Mouse (Mus musculus) intestine, postnatal 0 days (tissue): ENCODE data around the gene Cd93. TPM values are rescaled to one million over a fixed set of nuclear protein-coding genes. Genes with fewer than 3 reads are reported as not detected.

ENCODE experiments used
- ATAC-seq: fragments of 200-750 bp; cut with Nextera tagmentation; 2 replicates; pipeline ENCODE4 v1.8.0; 2017; ENCODE audit warnings: mild to moderate bottlenecking, moderate TSS enrichment, moderate library complexity
- H3K27ac ChIP-seq: fragments of 300-500 bp; sonication (generic); 2 replicates; pipeline ENCODE4 v1.5.1; 2014; ENCODE audit warnings: mild to moderate bottlenecking, low read depth, low read length, moderate library complexity
- H3K27me3 ChIP-seq: fragments of 300-500 bp; sonication (generic); replicated peaks from 2 replicates; pipeline ENCODE4 v1.6.1; 2014; ENCODE audit warnings: low read length, mixed read lengths; ENCODE audit not compliant: control insufficient read depth, insufficient read depth
- H3K36me3 ChIP-seq: fragments of 300-500 bp; sonication (generic); 2 replicates; pipeline ENCODE4 v1.6.1; 2014; ENCODE audit warnings: mild to moderate bottlenecking, moderate library complexity; ENCODE audit not compliant: control insufficient read depth, insufficient read depth
- H3K4me1 ChIP-seq: fragments of 300-500 bp; sonication (generic); replicated peaks from 2 replicates; pipeline ENCODE4 v1.6.1; 2014; ENCODE audit warnings: antibody characterized with exemption, low read length, mixed read lengths; ENCODE audit not compliant: control insufficient read depth, insufficient read depth
- H3K4me2 ChIP-seq: fragments of 300-500 bp; sonication (generic); replicated peaks from 2 replicates; pipeline ENCODE4 v1.6.1; 2014; ENCODE audit warnings: low read depth, mild to moderate bottlenecking, moderate library complexity
- H3K4me3 ChIP-seq: fragments of 300-500 bp; sonication (generic); 2 replicates; pipeline ENCODE4 v1.5.1; 2014; ENCODE audit warnings: low read depth, low read length
- H3K9ac ChIP-seq: fragments of 300-500 bp; sonication (generic); 2 replicates; pipeline ENCODE4 v1.6.1; 2014; ENCODE audit warnings: mild to moderate bottlenecking, low read depth, low read length
- H3K9me3 ChIP-seq: fragments of 300-500 bp; sonication (generic); 2 replicates; pipeline ENCODE4 v1.6.1; 2016; ENCODE audit warnings: mixed run types; ENCODE audit not compliant: control insufficient read depth
- CTCF ChIP-seq: sonication (generic); IDR thresholded peaks from 2 replicates; pipeline ENCODE4 v1.5.1; 2016; ENCODE audit warnings: low read depth, mild to moderate bottlenecking, control low read depth, antibody characterized with exemption, moderate library complexity
- WGBS: fragments of 180-500 bp; shearing (Covaris S2); extraction: QIAGEN DNeasy Blood & Tissue Kit; methylation state at CpG from one replicate; pipeline ENCODE4 v1.1.7; 2014; 5-methylcytosine and 5-hydroxymethylcytosine counted together
- polyA plus RNA-seq: library from polyadenylated mRNA; unstranded; fragments of >200 nt; fragmentation: Nextera tagmentation; extraction: Ambion mirVana; gene quantifications from 2 replicates; pipeline ENCODE4 v1.2.1, GENCODE M21; 2015

Gene Cd93
- polyA plus RNA-seq, 1 experiment from 2014 or later, result 4.8 TPM

DNA sequence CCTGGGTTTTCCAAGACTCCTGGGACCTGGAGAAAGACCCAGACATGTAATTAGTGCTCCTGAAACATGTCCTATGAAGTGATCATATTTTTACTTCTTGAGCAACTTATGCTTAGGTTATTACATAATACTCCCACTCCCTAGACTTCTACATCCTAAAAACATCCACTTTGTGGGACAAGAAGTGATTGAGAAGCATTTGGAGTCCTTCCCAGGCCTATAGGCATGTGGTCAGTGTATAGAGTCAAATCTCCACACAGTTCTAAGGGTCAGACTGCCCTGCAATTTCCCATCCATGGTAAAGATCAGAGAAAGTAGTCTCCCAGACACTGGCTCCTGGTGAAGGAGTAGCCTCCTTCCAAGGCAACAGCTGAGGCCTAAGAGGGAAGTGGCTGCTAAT is 12.0 kb upstream of the Cd93 start:
- no peak for TF ChIP-seq CTCF
- Histone ChIP-seq H3K27ac (no peak overlapping the region), H3K9ac (no peak overlapping the region), H3K4me1 (no peaks in the 10 kb centered on the region), H3K9me3 (no peaks in the 10 kb centered on the region), H3K36me3 (no peaks in the 10 kb centered on the region), H3K4me2 (no peak overlapping the region), H3K27me3 (no peaks in the 10 kb centered on the region), H3K4me3 (no peak overlapping the region)
- ATAC-seq, result no peak

GRCm38 (mm10) chr2:148454014-148454542 is 10.7 kb upstream of the Cd93 start:
- ATAC-seq, result no peak
- no peaks in the 10 kb centered on the region for H3K27me3 ChIP-seq
- no peak overlapping the region for H3K9ac ChIP-seq
- H3K4me3 ChIP-seq, result no peak overlapping the region
- no peaks in the 10 kb centered on the region for H3K9me3 ChIP-seq
- H3K4me1 ChIP-seq, result no peaks in the 10 kb centered on the region
- 83% methylated on average over 4 of the region's 4 CpGs for WGBS
- no peak for TF ChIP-seq CTCF
- no peak overlapping the region for H3K27ac ChIP-seq
- no peaks in the 10 kb centered on the region for H3K36me3 ChIP-seq
- H3K4me2 ChIP-seq, result no peak overlapping the region

DNA sequence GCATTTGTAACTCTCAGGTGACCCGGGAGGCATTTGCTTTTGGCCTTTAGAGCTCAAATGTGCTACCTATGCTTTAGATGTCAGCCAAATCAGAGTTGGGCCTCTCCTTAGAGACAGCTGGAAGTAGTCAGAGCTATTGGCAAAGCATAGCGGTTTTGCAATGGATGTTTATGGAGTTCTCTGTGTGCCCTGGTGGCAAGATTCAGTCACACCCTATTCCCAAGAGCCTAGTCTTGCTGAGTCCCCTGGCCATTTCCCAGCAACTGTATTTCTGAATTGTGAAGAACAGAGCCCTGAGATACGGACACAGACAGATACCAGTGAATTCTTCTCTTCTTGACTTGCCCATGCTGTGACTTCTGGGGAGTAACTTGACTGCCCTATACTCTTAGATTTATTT is 9.7 kb upstream of the Cd93 start:
- TF ChIP-seq CTCF, result no peak
- Histone ChIP-seq H3K9ac (no peak overlapping the region), H3K4me2 (no peak overlapping the region), H3K9me3 (no peaks in the 10 kb centered on the region), H3K27ac (no peak overlapping the region), H3K27me3 (no peaks in the 10 kb centered on the region), H3K36me3 (no peaks in the 10 kb centered on the region), H3K4me3 (no peak overlapping the region), H3K4me1 (no peaks in the 10 kb centered on the region)
- WGBS, result 92% methylated on average over 3 of the region's 3 CpGs
- ATAC-seq, result no peak

DNA sequence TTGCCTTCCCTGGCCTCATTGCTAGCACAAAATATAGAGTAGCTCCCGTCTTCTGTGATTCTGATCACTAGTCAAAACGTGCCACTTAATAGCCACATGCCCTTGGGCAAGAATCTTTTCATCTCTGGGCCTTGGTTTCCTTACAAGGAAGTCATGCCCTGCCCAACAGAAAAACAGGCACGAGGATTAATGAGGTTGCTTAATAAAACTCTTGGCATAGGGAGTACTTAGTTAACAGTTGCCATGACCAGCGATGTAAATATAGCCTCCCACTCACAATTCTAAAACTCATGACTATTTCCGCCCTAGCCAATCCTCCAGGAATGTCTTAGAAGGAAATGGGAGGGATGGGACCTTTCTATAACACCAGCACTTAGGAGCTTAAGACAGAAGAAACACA is 8.1 kb upstream of the Cd93 start:
- Histone ChIP-seq H3K9me3 (no peaks in the 10 kb centered on the region), H3K9ac (no peak overlapping the region), H3K4me2 (no peak overlapping the region), H3K36me3 (no peaks in the 10 kb centered on the region), H3K4me1 (no peaks in the 10 kb centered on the region), H3K27ac (no peak overlapping the region), H3K27me3 (no peaks in the 10 kb centered on the region), H3K4me3 (no peak overlapping the region)
- no peak for TF ChIP-seq CTCF
- 66% methylated on average over 5 of the region's 5 CpGs for WGBS
- no peak for ATAC-seq

- no peak for ATAC-seq
These were observed 7.3 kb upstream of the Cd93 start for GRCm38 (mm10) chr2:148450616-148451015.

DNA sequence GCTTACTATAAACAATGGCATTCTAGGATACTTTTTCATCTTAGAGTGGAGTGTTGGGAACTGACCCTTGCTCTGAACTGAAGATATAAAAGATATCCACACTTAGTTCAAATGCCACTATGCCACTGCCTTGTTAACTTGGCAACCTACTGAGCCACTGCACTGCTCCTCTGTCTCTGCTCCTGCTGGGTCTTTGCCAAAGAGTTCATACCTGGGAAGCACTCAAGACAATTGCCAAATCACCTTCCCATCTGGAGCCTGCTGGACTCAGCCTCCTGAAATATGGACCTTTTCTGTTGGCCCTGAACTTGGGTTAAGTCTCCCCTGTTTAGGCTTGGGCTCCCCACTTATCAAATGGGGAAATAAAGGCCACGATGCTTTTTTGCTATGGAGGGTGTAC is 6.3 kb upstream of the Cd93 start:
- Histone ChIP-seq H3K36me3 (no peaks in the 10 kb centered on the region), H3K27ac (no peak overlapping the region), H3K4me1 (no peaks in the 10 kb centered on the region), H3K9ac (no peak overlapping the region), H3K4me2 (no peak overlapping the region), H3K9me3 (no peaks in the 10 kb centered on the region), H3K4me3 (no peak overlapping the region), H3K27me3 (no peaks in the 10 kb centered on the region)
- TF ChIP-seq CTCF, result no peak
- WGBS, result 83% methylated on average over 1 of the region's 1 CpGs
- ATAC-seq, result no peak

More at GRCm38 (mm10) chr2:148450616-148451015, 7.3 kb upstream of the Cd93 start:
- Histone ChIP-seq H3K36me3 (no peaks in the 10 kb centered on the region), H3K9ac (no peak overlapping the region), H3K27ac (no peak overlapping the region), H3K4me1 (no peaks in the 10 kb centered on the region), H3K4me3 (no peak overlapping the region), H3K4me2 (no peak overlapping the region), H3K9me3 (no peaks in the 10 kb centered on the region), H3K27me3 (no peaks in the 10 kb centered on the region)
- WGBS, result 53% methylated on average over 5 of the region's 5 CpGs
- TF ChIP-seq CTCF, result no peak

GRCm38 (mm10) chr2:148446446-148446845 is 3.1 kb upstream of the Cd93 start:
- no peak overlapping the region for H3K27ac ChIP-seq
- no peaks in the 10 kb centered on the region for H3K4me1 ChIP-seq
- no peak overlapping the region for H3K4me2 ChIP-seq
- no peaks in the 10 kb centered on the region for H3K36me3 ChIP-seq
- H3K4me3 ChIP-seq, result no peak overlapping the region
- no peaks in the 10 kb centered on the region for H3K9me3 ChIP-seq
- ATAC-seq, result no peak
- TF ChIP-seq CTCF, result no peak
- WGBS, result 80% methylated on average over 3 of the region's 3 CpGs
- no peak overlapping the region for H3K9ac ChIP-seq
- H3K27me3 ChIP-seq, result no peaks in the 10 kb centered on the region
